Mouse (Mus musculus): Measurements from ENCODE around the gene Col8a2. TPM values are rescaled to one million over a fixed set of nuclear protein-coding genes. Genes with fewer than 3 reads are reported as not detected.

Col8a2 gene
- polyA plus RNA-seq, 1 experiment from 2014 or later = 60.1 TPM

DNA sequence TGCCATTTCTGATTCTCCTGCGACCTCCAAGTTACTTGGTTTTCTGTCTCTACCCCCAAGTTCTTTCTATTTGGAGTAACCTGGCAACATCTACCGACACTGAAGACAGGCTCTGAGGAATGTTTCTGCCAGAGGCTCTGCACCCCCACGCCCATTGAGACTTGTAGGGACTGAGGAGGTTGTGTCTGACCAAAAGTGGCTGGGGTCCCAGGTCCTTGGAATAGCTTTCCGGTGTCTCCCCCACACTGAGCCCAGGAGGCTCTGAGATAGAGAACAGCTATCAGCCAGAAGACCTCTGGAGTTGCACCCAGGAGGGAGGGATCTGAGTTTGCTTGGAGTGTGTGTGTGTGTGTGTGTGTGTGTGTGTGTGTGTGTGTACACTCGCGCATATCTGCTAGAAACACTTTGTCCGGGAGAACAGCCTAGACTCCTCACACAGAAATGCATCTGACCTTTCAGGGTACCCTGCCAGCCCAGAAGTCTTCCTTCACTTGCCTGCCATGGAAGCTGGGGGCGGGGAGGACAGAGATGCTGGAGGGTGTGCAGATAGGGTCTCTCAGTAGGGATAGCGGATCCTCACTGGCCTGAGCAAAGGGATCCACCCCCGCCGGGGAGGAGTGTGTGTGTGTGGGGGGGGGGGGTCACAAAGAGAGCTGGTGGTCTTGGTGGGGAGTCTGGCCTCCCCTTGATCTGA, 856 bp downstream of the Col8a2 start:
- peak overlapping the region; percentile 84 for H3K27ac ChIP-seq (replicated peaks)
- peak overlapping the region; percentile 59 for H3K4me3 ChIP-seq (replicated peaks)
- WGBS = 34% methylated on average over 11 of the region's 11 CpGs
- ATAC-seq (ENCODE audit: insufficient number of reproducible peaks, low FRiP score, low TSS enrichment, low read depth) = no peak
- peak overlapping the region; percentile 82 for H3K4me2 ChIP-seq (replicated peaks)
- H3K27me3 ChIP-seq = peaks cover 16% of the 10 kb centered on the region
- H3K9me3 ChIP-seq (replicated peaks) = no peaks in the 10 kb centered on the region
- H3K36me3 ChIP-seq = no peaks in the 10 kb centered on the region
- peaks cover 35% of the 10 kb centered on the region for H3K4me1 ChIP-seq
- no peak overlapping the region; the same call in 1 of the 2 replicates for H3K9ac ChIP-seq

DNA sequence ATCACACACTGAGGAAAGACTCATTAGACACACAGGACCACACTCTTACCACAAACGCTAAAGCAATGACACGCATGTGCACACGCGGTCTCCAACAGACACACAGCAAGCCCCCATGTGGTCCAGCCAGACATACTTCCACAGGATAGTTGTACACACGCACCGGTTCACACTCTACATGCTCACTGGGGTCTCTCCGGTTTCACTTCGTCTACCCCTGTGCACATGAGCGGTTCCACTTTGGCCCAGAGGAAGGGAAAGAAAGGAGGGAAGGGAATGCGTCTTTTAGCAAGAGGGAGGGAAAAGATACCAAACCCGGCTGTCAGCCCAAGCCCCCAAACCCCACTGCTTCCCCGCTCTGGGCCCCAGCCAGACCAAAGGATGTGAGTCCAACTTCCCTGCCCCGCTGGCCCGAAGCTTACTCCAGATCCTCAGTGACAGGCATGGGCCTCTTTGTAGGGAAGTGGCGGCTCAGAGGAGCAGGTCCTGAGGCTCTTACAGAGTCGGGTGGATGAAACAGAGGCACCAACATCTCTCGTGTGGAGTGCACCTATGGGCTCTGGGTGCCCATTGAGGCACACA, 1.6 kb downstream of the Col8a2 start:
- 23% methylated on average over 17 of the region's 17 CpGs for WGBS
- H3K9me3 ChIP-seq (replicated peaks) = no peaks in the 10 kb centered on the region
- peak; percentile 55 for ATAC-seq (ENCODE audit: insufficient number of reproducible peaks, low FRiP score, low TSS enrichment, low read depth)
- H3K27ac ChIP-seq (replicated peaks) = peak overlapping the region; percentile 84
- no peak overlapping the region for H3K9ac ChIP-seq
- H3K4me2 ChIP-seq (replicated peaks) = peak overlapping the region; percentile 82
- no peaks in the 10 kb centered on the region for H3K36me3 ChIP-seq
- H3K27me3 ChIP-seq = peaks cover 16% of the 10 kb centered on the region
- peaks cover 35% of the 10 kb centered on the region for H3K4me1 ChIP-seq
- peak overlapping the region; percentile 59 for H3K4me3 ChIP-seq (replicated peaks)

DNA sequence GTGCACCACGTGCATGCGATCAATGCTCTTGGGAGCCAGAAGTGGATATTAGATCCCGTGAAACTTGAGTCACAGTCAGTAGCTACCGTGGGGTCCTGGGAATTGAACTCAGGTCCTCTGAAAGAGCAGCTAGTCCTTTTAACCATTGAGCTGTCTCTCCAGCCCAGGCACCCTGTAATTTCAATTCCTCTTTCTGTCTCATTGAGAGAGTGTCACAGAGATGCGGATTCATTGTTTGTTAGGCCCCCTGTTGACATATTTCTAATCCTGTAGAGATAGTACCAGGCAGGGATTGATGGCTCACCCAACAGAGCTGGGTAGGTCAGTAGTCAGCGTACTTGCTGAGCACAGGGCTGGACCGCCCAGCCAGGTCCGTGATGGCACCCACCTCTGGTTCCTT, 3.7 kb downstream of the Col8a2 start:
- H3K27ac ChIP-seq (replicated peaks) = no peak overlapping the region
- peaks cover 16% of the 10 kb centered on the region for H3K27me3 ChIP-seq
- H3K4me1 ChIP-seq = peaks cover 35% of the 10 kb centered on the region
- H3K9me3 ChIP-seq (replicated peaks) = no peaks in the 10 kb centered on the region
- no peak overlapping the region for H3K9ac ChIP-seq
- WGBS = 75% methylated on average over 8 of the region's 8 CpGs
- no peak for ATAC-seq (ENCODE audit: insufficient number of reproducible peaks, low FRiP score, low TSS enrichment, low read depth)
- H3K36me3 ChIP-seq = no peaks in the 10 kb centered on the region
- no peak overlapping the region for H3K4me3 ChIP-seq (replicated peaks)
- H3K4me2 ChIP-seq (replicated peaks) = no peak overlapping the region

DNA sequence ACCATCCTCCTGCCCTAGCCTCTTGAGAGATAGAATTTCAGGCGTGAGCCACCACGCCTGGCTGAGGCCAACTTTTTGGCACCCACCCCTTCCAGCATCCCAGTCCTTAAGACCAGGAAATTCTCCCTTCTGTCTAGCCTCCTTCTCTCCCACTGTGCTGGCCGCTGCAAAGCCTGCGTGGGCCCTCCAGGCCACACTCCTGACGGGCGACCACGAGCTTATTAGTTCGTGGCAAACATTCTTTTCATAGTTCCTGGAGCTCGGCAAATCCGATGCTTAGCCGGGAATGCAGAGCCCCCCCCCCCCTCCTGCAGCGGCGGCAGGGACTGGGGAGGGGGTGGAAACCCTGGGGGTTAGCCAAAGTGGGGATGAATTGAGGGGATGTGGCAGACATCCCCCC, 4.6 kb downstream of the Col8a2 start:
- H3K27ac ChIP-seq (replicated peaks) = no peak overlapping the region; the same call in 1 of the 2 replicates
- H3K36me3 ChIP-seq = no peaks in the 10 kb centered on the region
- peaks cover 35% of the 10 kb centered on the region for H3K4me1 ChIP-seq
- H3K4me3 ChIP-seq (replicated peaks) = no peak overlapping the region
- ATAC-seq (ENCODE audit: insufficient number of reproducible peaks, low FRiP score, low TSS enrichment, low read depth) = 0 out of 2 replicates have a peak, but pooled peaks have one; percentile 8
- no peak overlapping the region for H3K9ac ChIP-seq
- H3K4me2 ChIP-seq (replicated peaks) = peak overlapping the region; percentile 10
- peaks cover 12% of the 10 kb centered on the region for H3K27me3 ChIP-seq
- 9% methylated on average over 13 of the region's 13 CpGs for WGBS
- H3K9me3 ChIP-seq (replicated peaks) = no peaks in the 10 kb centered on the region

DNA sequence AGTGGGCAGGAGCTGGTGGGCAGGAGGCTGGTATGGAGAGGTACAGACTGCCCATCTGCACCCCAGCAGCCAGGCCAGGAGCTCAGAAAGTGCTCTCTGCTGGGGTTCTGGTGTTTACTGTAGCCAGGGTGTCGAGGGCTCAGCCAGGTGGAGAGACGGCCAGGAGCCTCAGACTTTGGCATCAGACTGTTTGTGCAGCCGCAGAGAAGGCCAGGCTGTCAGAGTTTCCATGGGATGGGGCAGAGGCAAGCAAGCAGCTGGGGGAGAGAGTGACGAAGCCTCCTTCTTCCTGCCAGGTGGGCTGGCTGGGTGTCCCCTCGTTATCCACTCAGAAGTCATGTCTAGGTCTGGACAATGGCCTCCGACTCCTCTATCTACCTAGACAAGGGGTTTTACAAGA, 8.6 kb downstream of the Col8a2 start:
- ATAC-seq (ENCODE audit: insufficient number of reproducible peaks, low FRiP score, low TSS enrichment, low read depth) = no peak
- peaks cover 38% of the 10 kb centered on the region for H3K4me1 ChIP-seq
- 71% methylated on average over 6 of the region's 6 CpGs for WGBS
- no peaks in the 10 kb centered on the region for H3K9me3 ChIP-seq (replicated peaks)
- no peak overlapping the region for H3K27ac ChIP-seq (replicated peaks)
- no peak overlapping the region for H3K4me2 ChIP-seq (replicated peaks)
- H3K9ac ChIP-seq = no peak overlapping the region
- H3K27me3 ChIP-seq = peaks cover 6% of the 10 kb centered on the region
- no peak overlapping the region for H3K4me3 ChIP-seq (replicated peaks)
- no peaks in the 10 kb centered on the region; the same call in 1 of the 2 replicates for H3K36me3 ChIP-seq

DNA sequence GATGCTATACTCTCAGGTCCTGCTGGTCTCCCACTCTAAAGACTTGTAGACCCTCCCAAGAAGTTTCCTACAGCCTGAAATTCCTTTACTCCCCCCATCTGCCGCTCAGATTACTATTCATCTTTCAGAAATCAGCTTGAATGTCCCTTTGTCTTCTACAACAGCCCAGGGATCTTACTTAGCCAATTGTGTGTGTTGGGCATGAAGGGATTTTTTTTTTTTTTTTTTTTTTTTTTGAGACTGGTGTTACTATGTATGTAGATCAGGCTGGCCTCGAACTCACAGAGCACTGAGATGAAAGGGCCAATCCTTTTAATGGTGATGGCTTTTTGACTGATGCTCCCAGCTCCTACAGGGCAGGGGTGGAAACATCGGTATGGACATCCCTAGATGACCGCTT, 9.3 kb downstream of the Col8a2 start:
- peak overlapping the region; percentile 67; the same call in 1 of the 2 replicates for H3K27ac ChIP-seq (replicated peaks)
- no peak overlapping the region for H3K4me2 ChIP-seq (replicated peaks)
- H3K4me3 ChIP-seq (replicated peaks) = no peak overlapping the region
- H3K9ac ChIP-seq = no peak overlapping the region
- no peaks in the 10 kb centered on the region for H3K9me3 ChIP-seq (replicated peaks)
- no peaks in the 10 kb centered on the region; the same call in 1 of the 2 replicates for H3K36me3 ChIP-seq
- peaks cover 13% of the 10 kb centered on the region for H3K27me3 ChIP-seq
- WGBS = 44% methylated on average over 4 of the region's 4 CpGs
- no peak for ATAC-seq (ENCODE audit: insufficient number of reproducible peaks, low FRiP score, low TSS enrichment, low read depth)
- peaks cover 38% of the 10 kb centered on the region for H3K4me1 ChIP-seq

DNA sequence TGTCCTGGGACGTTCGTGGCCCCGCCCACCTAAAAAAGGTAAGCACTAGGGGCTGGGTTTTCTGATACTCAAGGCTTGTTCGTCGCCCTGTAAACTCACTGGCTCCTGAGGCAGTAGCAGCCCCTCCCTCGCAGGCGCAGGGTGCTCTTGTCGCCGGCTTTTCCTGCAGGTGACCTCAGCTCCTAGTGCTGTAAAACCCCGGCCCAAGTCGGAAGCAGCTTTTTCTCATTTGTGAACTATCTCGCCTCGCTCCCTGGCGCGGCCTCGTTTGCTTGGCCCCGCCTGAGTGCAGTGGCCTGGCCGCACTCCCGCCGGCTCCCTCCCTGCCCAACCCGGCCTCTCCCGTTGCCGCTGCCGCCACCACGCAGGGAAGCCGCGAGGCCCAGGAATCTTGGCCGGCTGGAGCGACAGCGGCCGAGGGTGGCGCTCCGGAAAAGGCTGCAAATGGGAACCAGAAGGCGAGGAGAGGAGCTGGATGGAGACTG, 10.1 kb downstream of the Col8a2 start:
- H3K4me2 ChIP-seq (replicated peaks) = peak overlapping the region; percentile 70
- peaks cover 18% of the 10 kb centered on the region for H3K27me3 ChIP-seq
- peak overlapping the region; percentile 1; the same call in 1 of the 2 replicates for H3K9ac ChIP-seq
- ATAC-seq (ENCODE audit: insufficient number of reproducible peaks, low FRiP score, low TSS enrichment, low read depth) = peak; percentile 18; the same call in 1 of the 2 replicates
- WGBS = under 1% methylated on average over 34 of the region's 34 CpGs
- H3K36me3 ChIP-seq = no peaks in the 10 kb centered on the region; the same call in 1 of the 2 replicates
- no peaks in the 10 kb centered on the region for H3K9me3 ChIP-seq (replicated peaks)
- peak overlapping the region; percentile 67 for H3K27ac ChIP-seq (replicated peaks)
- peaks cover 38% of the 10 kb centered on the region for H3K4me1 ChIP-seq
- peak overlapping the region; percentile 35 for H3K4me3 ChIP-seq (replicated peaks)

DNA sequence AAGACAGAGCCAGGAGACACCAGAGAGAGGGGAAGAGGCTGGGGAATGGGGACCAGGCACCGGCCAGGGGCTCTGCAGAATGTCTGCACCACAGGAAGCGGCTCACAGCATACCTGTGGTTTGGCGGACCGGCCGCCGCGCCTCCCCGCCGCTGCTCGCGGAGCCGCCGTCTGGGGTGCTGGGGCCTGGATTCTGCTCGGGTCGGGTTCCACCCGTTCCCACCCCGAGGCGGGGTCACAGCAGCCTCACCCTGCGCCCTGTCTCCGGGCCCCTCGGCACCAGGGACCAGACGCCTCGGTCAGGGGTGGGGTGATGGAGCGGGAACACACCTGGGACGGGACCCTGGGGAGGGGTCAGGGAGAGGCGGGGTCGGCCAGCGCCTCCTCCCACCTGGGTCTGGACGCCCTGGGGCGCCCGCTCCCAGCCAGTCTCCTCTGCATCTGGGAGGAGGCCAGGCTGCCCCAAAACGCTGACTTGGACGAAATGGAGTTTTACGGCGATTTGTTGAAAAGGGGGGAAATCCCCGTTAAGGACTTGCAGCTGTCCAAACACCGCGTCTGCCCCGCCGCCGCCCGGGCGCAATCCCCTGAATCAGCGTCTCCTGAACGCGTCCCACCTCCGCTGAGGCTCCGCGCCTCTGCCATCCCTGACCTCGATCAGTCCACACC, 14.5 kb downstream of the Col8a2 start:
- Histone ChIP-seq H3K4me1 (peaks cover 43% of the 10 kb centered on the region), H3K27ac (replicated peaks) (peak overlapping the region; percentile 65), H3K9me3 (replicated peaks) (no peaks in the 10 kb centered on the region), H3K36me3 (no peaks in the 10 kb centered on the region; the same call in 1 of the 2 replicates), H3K4me3 (replicated peaks) (peak overlapping the region; percentile 38), H3K9ac (peak overlapping the region; percentile 18; the same call in 1 of the 2 replicates), H3K4me2 (replicated peaks) (peak overlapping the region; percentile 70), H3K27me3 (peaks cover 25% of the 10 kb centered on the region)
- ATAC-seq (ENCODE audit: insufficient number of reproducible peaks, low FRiP score, low TSS enrichment, low read depth) = peak; percentile 78
- WGBS = 2% methylated on average over 50 of the region's 50 CpGs

DNA sequence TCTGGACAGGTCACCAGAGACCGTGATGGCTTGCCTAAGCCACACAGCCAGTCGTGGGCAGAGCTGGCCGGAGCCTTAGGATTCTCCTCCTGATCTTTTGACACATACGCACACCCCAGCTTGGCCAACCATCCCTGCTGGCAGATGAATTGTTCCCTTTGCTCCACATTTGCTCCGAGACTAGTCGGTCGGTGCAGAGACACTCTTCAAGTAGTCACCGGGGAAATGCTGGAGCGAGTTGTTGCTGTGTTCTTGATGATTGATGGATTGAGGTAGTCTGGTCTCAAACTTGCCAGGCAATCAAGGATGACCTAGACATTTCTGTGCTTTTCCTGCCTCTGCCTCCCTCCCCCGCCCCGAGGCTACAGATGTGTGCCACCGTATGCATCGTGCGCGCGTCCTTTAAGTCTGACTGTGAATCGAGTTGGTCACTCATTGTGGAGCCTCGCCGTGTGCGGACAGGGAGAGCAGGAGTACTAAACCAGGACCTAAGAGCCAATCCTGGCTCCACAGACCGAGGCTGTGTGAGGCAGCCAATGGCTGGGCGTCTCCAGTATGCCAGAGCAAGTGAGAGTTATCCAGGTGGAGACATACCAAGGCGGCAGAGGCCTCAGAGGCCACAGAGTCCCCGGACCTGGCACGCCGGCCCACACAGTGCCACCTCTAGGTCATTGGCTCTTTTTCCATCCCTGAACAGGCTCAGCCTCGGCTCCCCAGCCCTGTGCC, 15.2 kb downstream of the Col8a2 start:
- peak overlapping the region; percentile 65 for H3K27ac ChIP-seq (replicated peaks)
- no peaks in the 10 kb centered on the region for H3K9me3 ChIP-seq (replicated peaks)
- H3K27me3 ChIP-seq = peaks cover 25% of the 10 kb centered on the region
- ATAC-seq (ENCODE audit: insufficient number of reproducible peaks, low FRiP score, low TSS enrichment, low read depth) = no peak; the same call in 1 of the 2 replicates
- 15% methylated on average over 27 of the region's 27 CpGs for WGBS
- H3K4me3 ChIP-seq (replicated peaks) = peak overlapping the region; percentile 38
- H3K4me1 ChIP-seq = peaks cover 36% of the 10 kb centered on the region
- H3K4me2 ChIP-seq (replicated peaks) = peak overlapping the region; percentile 70
- H3K9ac ChIP-seq = no peak overlapping the region
- no peaks in the 10 kb centered on the region; the same call in 1 of the 2 replicates for H3K36me3 ChIP-seq

DNA sequence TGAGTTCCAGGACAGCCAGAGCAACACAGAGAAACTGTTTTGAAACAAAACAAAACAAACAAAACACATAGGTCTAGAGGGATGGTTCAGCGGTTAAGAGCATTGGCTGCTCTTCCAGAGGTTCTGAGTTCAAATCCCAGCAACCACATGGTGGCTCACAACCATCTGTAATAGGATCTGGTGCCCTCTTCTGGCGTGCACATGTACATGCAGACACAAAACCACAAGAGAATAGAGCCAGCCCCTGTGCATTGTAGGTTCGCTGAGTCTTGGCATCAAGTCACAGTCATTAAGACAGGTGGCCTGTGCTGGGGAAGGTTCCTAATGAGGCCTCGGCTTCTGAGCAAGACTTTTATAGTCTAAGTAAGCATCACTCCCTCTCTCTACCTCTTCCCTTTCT, 17.3 kb downstream of the Col8a2 start:
- Histone ChIP-seq H3K9me3 (replicated peaks) (no peaks in the 10 kb centered on the region), H3K4me3 (replicated peaks) (no peak overlapping the region), H3K9ac (no peak overlapping the region), H3K36me3 (no peaks in the 10 kb centered on the region), H3K4me2 (replicated peaks) (no peak overlapping the region), H3K4me1 (peaks cover 26% of the 10 kb centered on the region), H3K27ac (replicated peaks) (no peak overlapping the region), H3K27me3 (peaks cover 25% of the 10 kb centered on the region)
- WGBS = 65% methylated on average over 4 of the region's 4 CpGs
- no peak for ATAC-seq (ENCODE audit: insufficient number of reproducible peaks, low FRiP score, low TSS enrichment, low read depth)
